Mouse (Mus musculus) layer of hippocampus, adult 8-10 months (tissue): ENCODE measurements around the gene Gm4985. TPM values are rescaled to one million over a fixed set of nuclear protein-coding genes. Genes with fewer than 3 reads are reported as not detected.
"Not testable (repeated sequence)": the region's sequence is repeated elsewhere in the genome, so short reads cannot be mapped to it uniquely, and the experiment has no call there.

ENCODE experiments used
- DNase-seq, 2 experiments: peaks; one replicate each; pipeline ENCODE4 v3.0.0; 2022; ENCODE audit warnings: low spot score in 2 of 2
- microRNA-seq, 2 experiments: library from miRNA; unstranded; fragments of <30 nt; microRNA quantifications; one replicate each; pipeline ENCODE4 v1.2.0; 2022
- total RNA-seq, 4 experiments: library from RNA; stranded (reverse); gene quantifications; 2 replicates each; pipeline ENCODE4 v1.2.4; 2022

The Gm4985 gene
- not detected for total RNA-seq

- DNase-seq, result not testable (repeated sequence)
Observed at GRCm38 (mm10) chrX:23958834-23959233, at the start of gene Gm4985. Gene Gm4985 (minus strand): TSS chrX:23958934.

- no peak for DNase-seq
Observed at GRCm38 (mm10) chrX:23954161-23954560, 4.6 kb downstream of the Gm4985 start.

Small RNA genes lying within 50 kb of the gene (microRNA-seq; reads per million reads assigned to microRNA genes)
- gene Gm25299, result 0 reads per million in 2 experiments

Other genes starting within 250 kb of the Gm4985 start
- not detected for gene Gm4907, start 76.4 kb downstream of the Gm4985 start, total RNA-seq